Mouse (Mus musculus) limb, embryonic 13.5 days (tissue): ENCODE results near the gene Vmn2r14. TPM values are rescaled to one million over a fixed set of nuclear protein-coding genes. Genes with fewer than 3 reads are reported as not detected.
"Not testable (repeated sequence)": the region's sequence is repeated elsewhere in the genome, so short reads cannot be mapped to it uniquely, and the experiment has no call there.

Experiments
- ATAC-seq: fragments of 200-750 bp; cut with Nextera tagmentation; 2 replicates; pipeline ENCODE4 v1.8.0; 2017; ENCODE audit warnings: low read depth, moderate number of reproducible peaks, moderate TSS enrichment; ENCODE audit not compliant: low FRiP score
- H3K27ac ChIP-seq: fragments of 300-500 bp; sonication (generic); 2 replicates; pipeline ENCODE4 v1.5.1; 2015; ENCODE audit warnings: inconsistent platforms, mild to moderate bottlenecking, moderate library complexity
- H3K27me3 ChIP-seq: fragments of 300-500 bp; sonication (generic); 2 replicates; pipeline ENCODE4 v1.6.1; 2015; ENCODE audit warnings: mild to moderate bottlenecking, inconsistent platforms
- H3K36me3 ChIP-seq: fragments of 300-500 bp; sonication (generic); 2 replicates; pipeline ENCODE4 v1.6.1; 2015; ENCODE audit warnings: inconsistent platforms, mild to moderate bottlenecking, moderate library complexity
- H3K4me1 ChIP-seq: fragments of 300-500 bp; sonication (generic); 2 replicates; pipeline ENCODE4 v1.6.1; 2015; ENCODE audit warnings: inconsistent platforms
- H3K4me2 ChIP-seq: fragments of 300-500 bp; sonication (generic); replicated peaks from 2 replicates; pipeline ENCODE4 v1.6.1; 2015; ENCODE audit warnings: inconsistent platforms, mild to moderate bottlenecking, moderate library complexity
- H3K4me3 ChIP-seq: fragments of 300-500 bp; sonication (generic); 2 replicates; pipeline ENCODE4 v1.5.1; 2015; ENCODE audit warnings: moderate library complexity, mild to moderate bottlenecking, inconsistent platforms
- H3K9ac ChIP-seq: fragments of 300-500 bp; sonication (generic); 2 replicates; pipeline ENCODE4 v1.6.1; 2015; ENCODE audit warnings: mild to moderate bottlenecking, inconsistent platforms
- H3K9me3 ChIP-seq: fragments of 300-500 bp; sonication (generic); 2 replicates; pipeline ENCODE4 v1.6.1; 2016; ENCODE audit warnings: inconsistent platforms
- WGBS: fragments of 180-500 bp; shearing (Covaris S2); methylation state at CpG from one replicate; pipeline ENCODE4 v1.1.7; 2015; 5-methylcytosine and 5-hydroxymethylcytosine counted together
- polyA plus RNA-seq: library from polyadenylated mRNA; unstranded; fragments of >200 nt; fragmentation: Nextera tagmentation; extraction: Ambion mirVana; gene quantifications from 2 replicates; pipeline ENCODE4 v1.2.1, GENCODE M21; 2015

The Vmn2r14 gene
- not detected in 2 replicates for polyA plus RNA-seq

GRCm38 (mm10) chr5:109224608-109225007 is at the start of gene Vmn2r14:
Gene Vmn2r14 (minus strand): TSS chr5:109224708.
- no peak within 1 kb of the TSS for H3K9ac ChIP-seq
- no peak for ATAC-seq
- no peaks in the 10 kb centered on the region for H3K36me3 ChIP-seq
- 67% methylated on average over 3 of the region's 3 CpGs for WGBS
- H3K4me2 ChIP-seq, result no peak within 1 kb of the TSS
- H3K27ac ChIP-seq, result no peak within 1 kb of the TSS
- no peaks in the 10 kb centered on the region for H3K27me3 ChIP-seq
- H3K9me3 ChIP-seq, result peaks cover 11% of the 10 kb centered on the region; the same call in 1 of the 2 replicates
- no peak within 1 kb of the TSS for H3K4me3 ChIP-seq
- H3K4me1 ChIP-seq, result no peaks in the 10 kb centered on the region

GRCm38 (mm10) chr5:109192099-109192498 is 32.4 kb downstream of the Vmn2r14 start, which contains the start of gene Vmn2r13:
Gene Vmn2r13 (minus strand): TSS chr5:109192199.
- ATAC-seq, H3K9me3 ChIP-seq, H3K27me3 ChIP-seq, H3K36me3 ChIP-seq, H3K4me1 ChIP-seq, H3K4me2 ChIP-seq, H3K27ac ChIP-seq, H3K4me3 ChIP-seq, H3K9ac ChIP-seq: not testable (repeated sequence)
- 57% methylated on average over 2 of the region's 2 CpGs for WGBS

- H3K9ac ChIP-seq, H3K4me2 ChIP-seq, H3K27ac ChIP-seq, H3K4me3 ChIP-seq, H3K4me1 ChIP-seq, H3K36me3 ChIP-seq, ATAC-seq, H3K27me3 ChIP-seq: not testable (repeated sequence)
- 88% methylated on average over 4 of the region's 4 CpGs for WGBS
- H3K9me3 ChIP-seq, result peaks cover 11% of the 10 kb centered on the region; the same call in 1 of the 2 replicates
Measured at GRCm38 (mm10) chr5:109166851-109167250, 57.7 kb downstream of the Vmn2r14 start.

Other genes with a start within 250 kb of the Vmn2r14 start
- gene Vmn2r10, start 218.2 kb downstream of the Vmn2r14 start, polyA plus RNA-seq, result not detected in 2 replicates
- gene Vmn2r11, start 165.1 kb downstream of the Vmn2r14 start, polyA plus RNA-seq, result not detected in 2 replicates
- gene Vmn2r12, start 126.8 kb downstream of the Vmn2r14 start, polyA plus RNA-seq, result not detected in 2 replicates
- not detected in 2 replicates for gene Vmn2r13, start 32.5 kb downstream of the Vmn2r14 start, polyA plus RNA-seq
- gene Vmn2r15, start 72.9 kb upstream of the Vmn2r14 start, polyA plus RNA-seq, result not detected in 2 replicates
- not detected in 2 replicates for gene Vmn2r16, start 105.5 kb upstream of the Vmn2r14 start, polyA plus RNA-seq
- gene Vmn2r17, start 195.0 kb upstream of the Vmn2r14 start, polyA plus RNA-seq, result not detected in 2 replicates